Mouse (Mus musculus): Measurements from ENCODE around the gene Abca7.

Gene Abca7

DNA sequence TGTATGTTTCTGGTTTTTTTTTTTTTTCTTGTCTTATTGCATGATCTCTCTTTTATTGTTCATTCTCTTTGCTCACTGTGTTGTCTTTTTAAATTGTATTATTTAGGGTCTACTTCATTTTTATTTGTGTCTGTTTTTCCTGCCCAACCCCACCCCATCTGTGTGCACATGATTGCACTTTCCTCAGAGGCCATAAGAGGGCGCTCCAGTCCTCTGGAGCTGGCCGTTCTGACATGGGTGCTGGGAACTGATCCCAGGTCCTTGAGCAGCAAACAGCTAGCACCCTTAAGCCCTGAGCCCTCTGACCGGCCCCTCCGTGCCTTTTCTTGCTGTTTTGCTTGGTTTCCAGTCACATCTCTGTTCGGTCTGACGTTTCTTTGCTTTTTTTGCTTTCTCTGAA lies 4.7 kb upstream of the Abca7 start:
- peak; percentile 36 for DNase-seq (ENCODE audit: low read depth, low spot score)

DNA sequence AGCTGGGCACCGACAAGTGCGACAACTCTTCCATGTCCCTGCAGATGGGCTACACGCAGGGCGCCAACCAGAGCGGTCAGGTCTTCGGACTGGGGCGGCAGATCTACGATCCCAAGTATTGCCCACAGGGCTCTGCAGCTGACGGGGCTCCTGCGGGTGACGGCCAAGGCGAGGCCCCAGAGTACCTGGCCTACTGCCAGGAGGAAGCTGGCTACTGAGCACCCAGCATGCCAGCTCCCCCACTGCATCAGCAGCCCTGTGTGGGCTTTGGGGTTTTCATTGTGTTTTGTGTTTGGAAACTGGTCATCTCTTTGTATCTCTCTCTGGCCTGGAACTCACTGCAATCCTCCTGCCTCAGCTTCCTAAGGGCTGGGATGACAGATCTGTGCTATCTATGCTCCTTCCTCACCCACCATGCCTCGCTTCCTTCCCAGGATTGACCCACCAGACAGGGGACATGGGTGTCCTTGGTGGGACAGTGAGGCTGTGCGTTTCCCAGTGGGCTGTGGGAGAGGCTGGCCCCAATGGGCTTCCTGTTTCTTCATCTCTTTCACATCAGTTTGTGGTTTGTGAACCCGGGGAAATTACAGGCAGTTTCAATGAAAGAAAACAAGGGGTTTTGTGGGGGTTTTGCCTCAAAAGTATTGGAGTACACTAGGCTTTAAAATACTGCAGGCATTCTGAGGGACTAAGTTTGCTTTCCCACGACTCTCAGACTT lies 1.7 kb upstream of the Abca7 start:
- peak; percentile 73 for DNase-seq (ENCODE audit: low read depth, low spot score)

DNA sequence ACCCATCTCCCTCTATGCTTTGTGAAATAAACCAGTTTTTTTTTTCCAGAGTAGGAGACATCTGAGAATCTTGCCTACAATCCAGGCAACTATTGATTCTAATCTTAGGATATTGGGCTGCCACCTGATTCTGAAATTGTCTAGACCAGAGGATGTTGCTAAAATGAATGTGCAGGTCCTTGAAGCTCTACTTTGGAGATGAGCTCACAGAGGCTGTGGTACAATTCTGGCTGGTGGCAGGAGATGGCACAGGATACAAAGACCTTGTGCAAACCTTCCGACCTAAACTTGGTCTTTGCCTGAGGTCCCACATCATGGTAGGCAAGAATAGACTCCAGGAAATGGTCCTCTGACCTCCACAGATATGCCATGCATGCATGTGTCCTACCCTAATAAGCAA lies 658 bp upstream of the Abca7 start:
- DNase-seq (ENCODE audit: low read depth, low spot score), result peak; percentile 61

DNA sequence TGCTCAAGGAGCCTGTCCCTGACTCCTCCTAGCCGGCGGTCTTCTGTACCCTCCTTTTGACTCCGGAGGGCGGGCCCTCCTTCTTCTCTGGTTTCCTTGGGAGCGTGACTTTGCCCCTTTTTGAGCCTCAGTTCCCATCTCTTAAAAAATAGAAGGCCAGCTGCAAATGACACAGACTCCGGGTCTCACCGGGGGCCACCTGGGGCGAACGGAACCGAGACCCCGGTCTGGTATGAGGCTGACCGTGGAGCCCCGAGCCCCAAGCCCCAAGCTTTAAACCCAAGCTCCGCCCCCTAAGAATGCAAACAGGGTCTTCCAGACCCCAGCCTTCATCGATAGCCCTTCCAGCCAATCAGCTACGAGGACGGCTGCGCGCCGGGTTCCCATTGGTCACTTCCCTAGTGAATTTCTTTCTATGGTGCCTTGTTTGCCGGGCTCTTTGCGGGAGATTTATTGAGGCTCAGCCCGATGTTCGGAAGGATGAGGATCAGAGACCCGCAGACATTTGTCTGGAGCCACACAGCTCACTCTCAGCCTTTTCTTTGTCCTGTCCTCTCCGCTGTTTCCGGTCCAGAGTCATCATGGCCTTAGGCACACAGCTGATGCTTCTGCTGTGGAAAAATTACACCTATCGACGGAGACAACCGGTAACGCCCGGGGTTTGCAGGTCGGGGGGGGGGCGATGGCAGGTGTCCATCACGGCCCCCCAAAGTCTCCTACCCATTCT lies 903 bp downstream of the Abca7 start:
- DNase-seq (ENCODE audit: low read depth, low spot score), result peak; percentile 64

DNA sequence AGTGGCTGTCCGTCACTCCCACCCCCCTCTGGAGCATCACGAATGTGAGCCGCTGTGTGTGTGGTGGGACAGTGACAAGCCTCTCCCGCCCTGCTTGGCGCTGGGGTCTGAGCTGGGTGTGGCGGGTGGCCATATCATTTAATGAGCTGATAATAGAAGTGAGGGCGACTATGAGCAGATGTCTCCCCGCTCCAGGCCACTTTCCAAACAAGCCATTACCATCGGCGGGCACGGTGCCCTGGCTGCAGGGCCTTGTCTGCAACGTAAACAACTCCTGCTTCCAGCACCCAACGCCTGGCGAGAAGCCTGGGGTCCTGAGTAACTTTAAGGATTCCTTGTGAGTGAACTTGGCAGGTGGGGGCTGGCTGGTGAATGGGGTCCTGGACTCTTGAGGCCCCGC lies 1.5 kb downstream of the Abca7 start:
- DNase-seq (ENCODE audit: low read depth, low spot score), result no peak

DNA sequence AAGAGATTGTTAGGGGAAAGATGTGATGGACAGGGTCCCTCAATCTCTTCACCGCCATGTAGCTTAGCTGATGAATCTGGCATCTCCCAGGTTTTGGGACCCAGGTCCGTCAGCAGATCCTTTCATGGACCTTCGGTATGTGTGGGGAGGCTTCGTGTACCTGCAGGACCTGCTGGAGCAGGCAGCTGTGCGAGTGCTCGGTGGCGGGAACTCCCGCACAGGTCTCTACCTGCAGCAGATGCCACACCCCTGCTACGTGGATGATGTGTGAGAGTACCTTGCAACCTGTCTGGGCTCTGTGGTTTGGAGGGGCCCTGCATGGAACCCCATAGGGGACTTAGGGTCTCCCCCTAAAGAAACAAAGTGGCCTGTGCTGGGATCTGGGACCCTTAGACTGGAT lies 5.7 kb downstream of the Abca7 start:
- DNase-seq (ENCODE audit: low read depth, low spot score), result no peak

DNA sequence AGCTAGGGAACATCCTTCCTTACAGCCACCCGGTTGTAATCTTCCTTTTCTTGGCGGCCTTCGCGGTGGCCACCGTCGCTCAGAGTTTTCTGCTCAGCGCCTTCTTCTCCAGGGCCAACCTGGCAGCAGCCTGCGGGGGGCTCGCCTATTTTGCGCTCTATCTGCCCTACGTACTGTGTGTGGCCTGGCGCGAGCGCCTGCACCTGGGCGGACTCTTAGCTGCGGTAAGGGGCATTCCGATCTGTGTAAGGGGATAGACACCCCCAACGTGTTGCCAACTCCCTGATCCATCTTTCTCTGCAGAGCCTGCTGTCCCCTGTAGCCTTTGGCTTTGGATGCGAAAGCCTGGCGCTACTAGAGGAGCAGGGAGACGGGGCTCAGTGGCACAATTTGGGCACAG lies 6.5 kb downstream of the Abca7 start:
- no peak for DNase-seq (ENCODE audit: low read depth, low spot score)

DNA sequence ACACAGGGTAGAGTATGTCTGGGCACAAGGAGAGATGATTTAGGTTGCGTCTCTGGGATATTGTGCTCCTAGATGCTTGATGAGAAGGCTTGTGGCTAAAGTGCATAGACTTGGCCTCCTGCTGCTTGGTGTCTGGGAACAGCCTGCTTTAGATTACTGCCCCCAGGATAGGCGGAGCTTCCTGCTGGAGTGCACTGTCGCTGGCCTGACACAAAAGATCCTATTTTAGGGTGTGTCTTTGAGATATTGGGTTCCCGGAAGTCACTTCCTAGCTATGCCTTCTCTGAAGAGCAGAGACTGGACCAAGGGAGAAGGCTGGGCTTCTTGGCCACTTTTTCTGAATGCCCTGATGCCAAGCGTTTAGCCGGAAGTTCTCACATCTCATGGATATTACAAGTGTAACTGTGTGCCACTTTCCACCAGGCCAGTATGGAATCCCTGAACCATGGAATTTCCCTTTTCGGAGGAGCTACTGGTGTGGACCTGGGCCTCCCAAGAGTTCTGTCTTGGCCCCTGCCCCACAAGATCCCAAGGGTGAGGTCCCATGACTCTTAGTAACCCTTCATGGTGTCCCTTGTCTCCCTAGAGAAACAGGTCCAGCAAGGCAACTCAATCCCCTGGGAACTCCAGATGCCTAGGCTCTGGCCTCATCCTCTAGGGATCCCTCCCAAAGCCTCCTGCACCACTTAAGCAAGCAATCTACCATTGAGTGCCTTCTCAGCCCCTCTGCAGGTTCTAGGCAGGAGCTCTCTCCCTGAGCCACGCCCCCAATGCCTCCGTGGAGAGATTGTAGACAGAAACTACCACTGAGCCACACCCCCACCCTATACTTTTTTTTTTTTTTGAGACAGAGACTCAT lies 7.3 kb downstream of the Abca7 start:
- no peak for DNase-seq (ENCODE audit: low read depth, low spot score)

DNA sequence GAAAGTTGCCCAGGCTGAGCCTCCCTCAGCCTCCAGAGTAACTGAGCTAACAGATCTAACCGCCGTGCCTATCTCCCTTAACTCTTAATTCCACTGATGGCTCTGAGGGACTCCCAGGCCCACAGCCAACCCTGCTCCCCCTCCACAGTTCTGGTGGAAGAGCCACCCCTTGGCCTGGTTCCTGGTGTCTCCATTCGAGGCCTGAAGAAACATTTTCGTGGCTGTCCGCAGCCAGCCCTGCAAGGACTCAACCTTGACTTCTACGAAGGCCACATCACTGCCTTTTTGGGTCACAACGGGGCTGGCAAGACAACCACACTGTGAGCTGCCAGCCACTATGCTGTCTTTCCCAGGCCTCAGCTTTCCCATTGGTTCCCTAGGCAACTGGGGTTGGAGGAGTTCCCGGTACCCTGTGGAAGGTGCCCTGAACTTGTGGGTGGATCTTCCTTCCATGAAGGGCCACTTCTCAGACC lies 8.0 kb downstream of the Abca7 start:
- DNase-seq (ENCODE audit: low read depth, low spot score), result no peak

DNA sequence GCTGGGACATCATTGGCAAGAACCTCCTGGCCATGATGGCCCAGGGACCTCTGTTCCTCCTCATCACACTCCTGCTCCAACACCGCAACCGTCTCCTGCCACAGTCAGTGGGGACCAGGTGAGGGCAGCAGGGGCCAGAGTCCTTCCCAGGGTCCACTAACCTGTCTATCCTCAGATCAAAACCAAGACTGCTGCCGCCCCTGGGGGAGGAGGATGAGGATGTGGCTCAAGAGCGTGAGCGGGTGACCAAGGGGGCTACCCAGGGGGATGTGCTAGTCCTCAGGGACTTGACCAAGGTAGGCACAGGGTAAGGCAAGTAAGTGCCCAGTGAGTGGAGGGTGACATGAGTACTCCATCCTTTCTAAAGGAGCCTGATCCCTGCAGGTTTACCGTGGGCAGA lies 15.4 kb downstream of the Abca7 start:
- no peak for DNase-seq (ENCODE audit: low read depth, low spot score)

DNA sequence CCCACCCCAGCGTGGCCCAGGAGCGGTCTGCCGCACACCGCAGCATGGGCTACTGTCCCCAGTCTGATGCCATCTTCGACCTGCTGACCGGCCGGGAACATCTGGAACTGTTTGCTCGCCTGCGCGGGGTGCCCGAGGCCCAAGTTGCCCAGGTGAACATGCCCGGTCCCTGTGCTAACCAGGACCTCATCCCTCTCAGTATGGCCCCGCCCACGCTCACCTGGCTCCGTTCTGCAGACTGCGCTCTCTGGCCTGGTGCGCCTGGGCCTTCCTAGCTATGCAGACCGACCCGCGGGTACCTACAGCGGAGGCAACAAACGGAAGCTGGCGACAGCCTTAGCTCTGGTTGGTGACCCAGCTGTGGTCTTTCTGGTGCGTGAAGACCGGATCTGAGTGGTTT lies 17.3 kb downstream of the Abca7 start:
- DNase-seq (ENCODE audit: low read depth, low spot score), result no peak

DNA sequence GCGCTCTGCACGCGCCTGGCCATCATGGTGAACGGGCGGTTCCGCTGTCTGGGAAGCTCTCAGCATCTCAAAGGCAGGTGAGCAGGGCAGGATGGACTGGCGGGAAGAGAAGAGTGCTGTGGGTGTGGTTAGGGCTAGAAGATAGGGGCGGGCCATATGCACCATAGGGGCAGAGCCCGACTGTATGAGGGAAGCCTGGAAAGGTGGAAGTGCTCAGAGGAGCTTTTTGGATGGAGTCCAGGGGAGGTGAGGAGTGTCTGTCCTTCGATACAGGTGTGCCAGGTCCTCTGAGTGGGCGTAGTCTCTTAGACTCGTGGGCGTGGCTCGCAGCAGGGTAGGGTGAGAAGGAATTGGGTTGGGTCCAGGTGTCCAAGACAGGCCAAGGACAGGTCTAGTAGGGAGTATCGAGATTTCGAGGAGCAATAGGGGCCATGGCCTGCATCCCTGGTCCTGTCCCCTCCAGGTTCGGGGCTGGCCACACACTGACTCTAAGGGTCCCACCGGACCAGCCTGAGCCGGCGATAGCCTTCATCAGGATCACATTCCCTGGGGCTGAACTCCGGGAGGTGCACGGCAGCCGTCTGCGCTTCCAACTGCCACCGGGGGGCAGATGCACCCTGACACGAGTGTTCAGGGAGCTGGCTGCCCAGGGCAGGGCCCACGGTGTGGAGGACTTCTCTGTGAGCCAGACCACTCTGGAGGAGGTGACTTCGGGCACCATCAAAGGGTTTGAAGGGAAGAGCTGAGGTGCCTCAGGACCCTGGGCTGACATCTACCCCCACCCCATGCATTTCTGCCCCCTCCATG lies 18.4 kb downstream of the Abca7 start:
- no peak for DNase-seq (ENCODE audit: low read depth, low spot score)

DNA sequence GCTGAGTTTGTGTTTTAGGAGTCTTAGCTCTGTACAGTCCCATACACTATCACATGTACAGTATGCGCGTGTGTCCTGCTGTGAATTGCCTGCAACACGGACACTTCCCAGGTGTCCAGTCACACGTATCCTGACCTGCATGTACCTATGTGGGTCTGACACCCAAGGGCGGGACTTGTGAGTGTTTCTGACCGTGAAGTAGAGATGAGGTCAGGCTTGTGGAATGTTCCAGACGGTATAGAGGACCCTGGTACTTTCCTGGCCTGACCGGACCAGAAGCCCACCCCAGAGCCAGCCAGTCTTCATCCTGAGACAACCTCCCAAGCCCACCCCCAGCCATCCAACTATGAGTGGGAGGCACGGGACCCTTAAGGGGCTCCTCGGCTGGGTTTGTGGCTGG lies 19.3 kb downstream of the Abca7 start:
- DNase-seq (ENCODE audit: low read depth, low spot score), result no peak

DNA sequence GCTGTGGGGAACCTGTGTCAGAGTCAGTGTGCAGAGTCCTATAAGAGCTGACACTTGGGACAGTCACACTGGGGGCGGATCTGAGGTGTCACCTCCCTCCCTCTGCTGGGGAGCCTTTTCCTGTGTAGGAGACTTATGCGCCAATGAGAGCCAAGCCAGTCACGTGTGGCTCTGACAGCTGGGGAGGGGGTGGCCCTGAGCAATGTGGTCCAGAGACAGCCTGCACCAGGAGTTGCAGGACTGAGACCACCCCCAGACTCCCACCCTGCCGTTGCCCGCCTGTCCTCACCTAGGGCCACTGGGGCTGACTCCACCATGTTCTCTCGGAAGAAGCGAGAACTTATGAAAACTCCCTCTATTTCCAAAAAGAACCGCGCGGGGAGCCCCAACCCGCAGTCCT lies 20.2 kb downstream of the Abca7 start, which contains the start of gene Arhgap45:
Gene Arhgap45 (plus strand): TSS at position 143 of the 400 bp plus-strand sequence.
- peak; percentile 93 for DNase-seq (ENCODE audit: low read depth, low spot score)

DNA sequence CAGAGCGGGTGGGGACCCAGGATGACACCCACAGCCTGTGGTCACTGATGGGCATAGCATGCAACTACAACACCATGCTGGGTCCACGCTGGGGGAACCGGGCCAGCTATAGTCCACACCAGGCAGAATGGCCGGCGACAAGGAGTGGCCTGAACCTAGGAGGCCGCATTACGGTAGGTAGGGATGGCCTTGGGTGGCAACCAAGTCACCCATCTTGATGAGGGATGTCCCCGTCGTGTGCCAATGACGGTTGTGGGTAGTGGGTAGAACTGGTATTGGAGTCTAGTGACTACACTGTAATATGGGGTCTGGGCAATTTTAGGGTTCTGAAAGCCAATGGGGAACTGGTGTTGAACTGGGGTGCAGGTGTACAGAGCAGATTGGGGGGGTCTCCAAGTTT lies 20.6 kb downstream of the Abca7 start:
- DNase-seq (ENCODE audit: low read depth, low spot score), result peak; percentile 77

DNA sequence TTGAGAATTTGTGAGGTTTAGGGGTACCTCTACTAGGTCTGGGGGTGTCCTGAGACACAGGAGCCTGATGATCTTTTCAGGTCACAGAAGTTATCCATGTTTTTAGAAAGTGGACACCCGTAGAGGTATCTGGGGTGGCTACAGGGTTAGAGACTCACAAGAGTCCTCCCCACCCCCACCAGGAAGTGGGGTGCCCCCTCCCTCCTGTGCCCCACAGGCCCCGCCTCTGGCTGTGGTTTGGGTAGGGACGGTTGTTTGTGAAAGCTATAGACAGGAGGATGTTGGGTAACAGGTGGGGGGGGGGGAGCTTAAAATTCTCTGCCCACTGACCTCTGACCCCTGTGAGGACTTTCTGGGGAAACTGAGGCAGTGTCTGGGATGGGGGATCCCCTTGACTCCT lies 21.1 kb downstream of the Abca7 start:
- peak; percentile 94 for DNase-seq (ENCODE audit: low read depth, low spot score)

DNA sequence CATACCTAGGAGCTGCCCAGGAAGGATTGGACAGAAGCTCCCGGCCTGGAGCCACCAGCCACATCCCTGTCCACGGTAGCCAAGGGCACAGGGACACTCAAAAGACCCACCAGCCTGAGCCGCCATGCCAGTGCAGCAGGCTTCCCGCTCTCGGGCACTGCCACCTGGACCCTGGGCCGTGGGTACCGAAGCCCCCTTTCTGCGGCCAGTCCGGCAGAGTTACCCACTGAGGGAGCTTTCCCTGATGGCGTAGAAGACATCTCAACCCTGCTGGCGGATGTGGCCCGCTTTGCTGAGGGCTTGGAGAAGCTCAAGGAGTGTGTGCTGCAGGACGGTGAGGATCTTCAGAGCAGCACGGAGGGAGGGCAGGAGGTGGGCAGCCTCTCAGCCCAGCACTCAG lies 21.5 kb downstream of the Abca7 start:
- peak; percentile 71 for DNase-seq (ENCODE audit: low read depth, low spot score)

DNA sequence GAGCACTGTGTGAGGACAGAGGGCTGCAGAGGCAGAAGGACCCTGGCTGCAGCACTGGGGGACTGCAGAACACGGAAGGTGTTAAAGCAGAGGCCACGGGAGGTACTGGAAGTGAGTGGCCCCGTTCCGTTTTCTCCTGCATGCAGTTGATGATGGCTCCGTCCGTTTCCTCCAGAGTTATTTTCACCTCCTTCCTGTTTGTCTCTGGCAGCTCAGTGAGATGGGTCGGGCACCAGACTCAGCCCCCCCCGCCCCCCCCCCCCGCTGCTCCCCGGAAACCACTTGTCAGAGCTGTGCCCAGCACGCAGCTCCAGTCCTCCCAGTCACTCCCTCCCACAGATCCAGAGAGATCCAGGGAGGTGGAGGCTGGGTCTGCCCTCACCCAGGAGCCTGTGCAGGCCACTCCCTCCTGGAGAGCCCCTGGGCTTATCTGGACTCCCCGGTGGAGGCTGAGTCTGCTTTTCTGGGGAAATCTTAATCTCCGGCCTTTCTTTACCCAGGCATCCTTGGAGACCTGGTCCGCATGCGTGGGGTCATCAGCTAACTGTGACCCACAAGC lies 22.5 kb downstream of the Abca7 start:
- DNase-seq (ENCODE audit: low read depth, low spot score), result peak; percentile 84

DNA sequence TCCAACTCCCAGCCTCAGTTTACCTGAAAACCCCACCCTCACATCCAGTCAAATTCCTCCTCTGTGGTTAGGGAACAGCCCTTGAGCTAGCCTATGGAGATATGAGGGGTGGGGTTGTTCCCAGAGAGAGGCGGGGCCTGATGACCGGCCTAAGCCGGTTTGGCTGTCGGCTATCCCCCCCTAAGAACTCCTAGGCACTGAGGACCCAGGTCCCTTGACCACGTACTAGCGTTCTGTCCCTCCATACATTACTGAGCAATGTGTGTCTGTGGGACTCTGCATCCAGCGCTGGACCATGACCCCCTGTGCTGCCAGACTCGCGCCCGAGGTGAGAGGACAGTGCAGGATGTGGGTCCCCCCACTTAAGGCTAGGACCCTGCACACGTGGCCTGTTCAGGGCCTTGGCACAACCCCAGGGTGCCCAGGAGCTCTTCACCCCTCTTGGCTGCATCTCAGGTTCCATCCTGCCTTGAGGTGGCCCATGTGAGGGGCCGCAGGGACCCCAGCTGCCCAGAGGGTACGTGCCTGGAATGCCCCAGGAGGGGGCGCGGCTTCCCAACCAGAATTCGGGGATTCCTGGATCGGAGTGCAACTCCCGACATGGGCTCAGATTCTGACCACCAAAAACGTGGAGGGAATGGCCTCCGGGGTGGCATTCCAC lies 23.3 kb downstream of the Abca7 start:
- no peak for DNase-seq (ENCODE audit: low read depth, low spot score)

DNA sequence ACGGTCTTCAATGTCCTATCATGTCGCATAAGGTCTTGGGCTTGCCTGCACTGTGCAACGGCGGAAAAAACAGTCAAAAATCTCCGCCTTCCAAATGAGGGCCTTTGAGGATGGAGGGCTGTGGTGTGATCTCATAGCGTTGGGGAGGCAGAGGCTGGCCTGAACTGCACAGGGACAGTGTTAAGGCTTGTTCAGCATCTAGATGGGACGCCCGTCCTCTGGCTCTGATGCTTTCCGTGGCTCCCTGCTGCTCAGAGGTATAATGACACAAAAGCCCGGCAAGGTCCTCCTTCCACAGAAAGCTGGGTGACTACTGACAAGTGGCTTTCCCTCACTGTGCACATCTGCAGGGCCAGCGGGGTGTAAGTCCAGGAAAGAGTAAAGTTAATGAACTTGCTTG lies 23.9 kb downstream of the Abca7 start:
- DNase-seq (ENCODE audit: low read depth, low spot score), result no peak

Measured in CD4-positive helper T cell, adult 2 months (primary cell).